Mouse (Mus musculus) liver, adult 2 months (tissue): ENCODE data around the gene Gm13697.

ENCODE experiments used
- CTCF ChIP-seq: fragments of 200-500 bp; IDR thresholded peaks from 2 replicates; pipeline ENCODE4 v1.5.1; 2011; ENCODE audit warnings: low read depth, low read length, control low read depth
- POLR2A ChIP-seq: fragments of 200-500 bp; IDR thresholded peaks from 2 replicates; pipeline ENCODE4 v1.6.1; 2011; ENCODE audit warnings: low read length, control low read depth; ENCODE audit not compliant: insufficient read depth; ENCODE audit errors: extremely low read depth

DNA sequence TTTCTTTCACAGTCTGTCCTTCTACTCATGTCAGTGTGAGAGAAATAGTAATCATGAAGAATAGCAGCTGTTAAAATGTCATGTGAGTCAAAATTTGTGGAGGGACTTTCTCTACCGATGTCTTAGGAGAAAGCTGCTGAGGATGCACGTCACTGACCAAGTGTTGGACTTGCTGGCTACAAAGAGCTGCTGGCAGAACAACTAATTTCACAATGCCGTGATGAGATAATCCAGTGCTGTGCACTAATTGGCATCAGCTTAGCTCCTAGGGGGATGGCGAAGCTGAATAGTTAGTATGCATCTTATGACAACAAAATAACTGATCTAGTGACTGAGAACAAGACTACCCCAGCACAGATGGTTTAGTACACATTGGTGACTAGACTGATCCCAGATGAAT, 40.7 kb downstream of the Gm13697 start:
- TF ChIP-seq CTCF (no peak), POLR2A (no peak)
